Mouse (Mus musculus): ENCODE results near the gene Mcts2. TPM values are rescaled to one million over a fixed set of nuclear protein-coding genes. Genes with fewer than 3 reads are reported as not detected.

Gene Mcts2
- total RNA-seq, 2 experiments from 2014 or later: 17.9 to 20.4 TPM

GRCm38 (mm10) chr2:152679701-152680355 lies 7.0 kb upstream of the Mcts2 start:
- intact Hi-C loops (cut with DNase I): loop anchor here (2.0 kb wide), 1 partner anchor 65 kb away; no protein-coding TSS in a partner anchor
- no peak for DNase-seq (ENCODE audit: low spot score in 2 of 2)

GRCm38 (mm10) chr2:152683086-152683485 lies 3.7 kb upstream of the Mcts2 start:
- DNase-seq (ENCODE audit: low spot score in 2 of 2): no peak
- intact Hi-C loops (cut with DNase I): no loop called here

- DNase-seq (ENCODE audit: low spot score in 2 of 2): no peak
- intact Hi-C loops (cut with DNase I): no loop called here
These were observed 436 bp upstream of the Mcts2 start for GRCm38 (mm10) chr2:152686399-152686798.

GRCm38 (mm10) chr2:152691564-152692217 lies 4.9 kb downstream of the Mcts2 start:
- no peak for DNase-seq (ENCODE audit: low spot score in 2 of 2)
- intact Hi-C loops (cut with DNase I): no loop called here

- intact Hi-C loops (cut with DNase I): no loop called here
- peak; percentile 61 to 76 for DNase-seq (ENCODE audit: low spot score in 2 of 2)
These were observed 6.4 kb downstream of the Mcts2 start for GRCm38 (mm10) chr2:152693233-152693632.

- no peak for DNase-seq (ENCODE audit: low spot score in 2 of 2)
- intact Hi-C loops (cut with DNase I): no loop called here
These were observed 6.9 kb downstream of the Mcts2 start for GRCm38 (mm10) chr2:152693735-152694134.

GRCm38 (mm10) chr2:152694708-152695107 lies 7.9 kb downstream of the Mcts2 start:
- DNase-seq (ENCODE audit: low spot score in 2 of 2): no peak
- intact Hi-C loops (cut with DNase I): loop anchor here (5.0 kb wide), 1 partner anchor 48 kb away; no protein-coding TSS in a partner anchor

GRCm38 (mm10) chr2:152696016-152696415 lies 9.2 kb downstream of the Mcts2 start:
- no peak for DNase-seq (ENCODE audit: low spot score in 2 of 2)
- intact Hi-C loops (cut with DNase I): loop anchor here (1.0 to 5.0 kb wide), 3 partner anchors 46 to 135 kb away; partner anchors contain the start of gene Bcl2l1

GRCm38 (mm10) chr2:152696476-152697164 lies 9.8 kb downstream of the Mcts2 start:
- intact Hi-C loops (cut with DNase I): loop anchor here (1.0 to 5.0 kb wide), 3 partner anchors 46 to 135 kb away; partner anchors contain the start of gene Bcl2l1
- DNase-seq (ENCODE audit: low spot score in 2 of 2): peak; percentile 92 to 95

GRCm38 (mm10) chr2:152700138-152700537 lies 13.3 kb downstream of the Mcts2 start:
- no peak for DNase-seq (ENCODE audit: low spot score in 2 of 2)
- intact Hi-C loops (cut with DNase I): no loop called here

GRCm38 (mm10) chr2:152700725-152701124 lies 13.9 kb downstream of the Mcts2 start:
- intact Hi-C loops (cut with DNase I): no loop called here
- no peak for DNase-seq (ENCODE audit: low spot score in 2 of 2)

GRCm38 (mm10) chr2:152703596-152704255 lies 16.9 kb downstream of the Mcts2 start:
- intact Hi-C loops (cut with DNase I): no loop called here
- DNase-seq (ENCODE audit: low spot score in 2 of 2): no peak

GRCm38 (mm10) chr2:152704256-152704605 lies 17.4 kb downstream of the Mcts2 start:
- DNase-seq (ENCODE audit: low spot score in 2 of 2): no peak
- intact Hi-C loops (cut with DNase I): no loop called here

- intact Hi-C loops (cut with DNase I): no loop called here
- DNase-seq (ENCODE audit: low spot score in 2 of 2): no peak
These were observed 18.1 kb downstream of the Mcts2 start for GRCm38 (mm10) chr2:152704811-152705370.

GRCm38 (mm10) chr2:152705993-152706571 lies 19.2 kb downstream of the Mcts2 start:
- intact Hi-C loops (cut with DNase I): no loop called here

GRCm38 (mm10) chr2:152707186-152707585 lies 20.4 kb downstream of the Mcts2 start:
- no peak for DNase-seq (ENCODE audit: low spot score in 2 of 2)
- intact Hi-C loops (cut with DNase I): no loop called here

More at GRCm38 (mm10) chr2:152705993-152706571, 19.2 kb downstream of the Mcts2 start:
- peak; percentile 48 to 53 for DNase-seq (ENCODE audit: low spot score in 2 of 2)

- DNase-seq (ENCODE audit: low spot score in 2 of 2): peak; percentile 73 to 75
- intact Hi-C loops (cut with DNase I): no loop called here
These were observed 20.8 kb downstream of the Mcts2 start for GRCm38 (mm10) chr2:152707627-152708026.

- intact Hi-C loops (cut with DNase I): no loop called here
These were observed 22.2 kb downstream of the Mcts2 start for GRCm38 (mm10) chr2:152709066-152709465.

GRCm38 (mm10) chr2:152716241-152716772 lies 29.5 kb downstream of the Mcts2 start:
- no peak for DNase-seq (ENCODE audit: low spot score in 2 of 2)
- intact Hi-C loops (cut with DNase I): no loop called here

More at GRCm38 (mm10) chr2:152709066-152709465, 22.2 kb downstream of the Mcts2 start:
- no peak for DNase-seq (ENCODE audit: low spot score in 2 of 2)
